Mouse (Mus musculus): Measurements from ENCODE around the gene Ppig.

Ppig gene

DNA sequence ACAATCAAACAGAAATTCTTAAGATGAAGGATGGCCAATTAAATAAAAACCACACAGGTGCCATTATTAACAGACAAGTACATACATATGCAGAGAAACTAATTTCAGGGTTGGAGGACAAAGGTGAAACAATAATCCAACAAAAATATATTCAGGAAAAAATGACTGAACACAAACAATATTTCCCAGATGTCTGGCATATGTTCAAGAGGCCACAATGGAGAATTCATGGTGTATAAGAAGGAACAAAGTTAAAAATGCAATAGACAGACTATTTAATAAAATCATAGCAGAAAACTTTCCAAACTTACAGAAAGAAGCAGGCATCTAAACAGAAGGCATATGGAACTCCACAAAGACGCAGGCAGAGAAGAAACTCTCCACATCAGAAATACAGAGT, 42.4 kb downstream of the Ppig start:
- DNase-seq: no peak

GRCm38 (mm10) chr2:69773331-69773730, 51.0 kb downstream of the Ppig start:
- no peak for DNase-seq

- no peak for DNase-seq
These were observed 55.9 kb downstream of the Ppig start for GRCm38 (mm10) chr2:69777985-69778835.

GRCm38 (mm10) chr2:69778836-69779177, 56.5 kb downstream of the Ppig start:
- peak in 1 of 2 experiments; percentile 16 for DNase-seq

DNA sequence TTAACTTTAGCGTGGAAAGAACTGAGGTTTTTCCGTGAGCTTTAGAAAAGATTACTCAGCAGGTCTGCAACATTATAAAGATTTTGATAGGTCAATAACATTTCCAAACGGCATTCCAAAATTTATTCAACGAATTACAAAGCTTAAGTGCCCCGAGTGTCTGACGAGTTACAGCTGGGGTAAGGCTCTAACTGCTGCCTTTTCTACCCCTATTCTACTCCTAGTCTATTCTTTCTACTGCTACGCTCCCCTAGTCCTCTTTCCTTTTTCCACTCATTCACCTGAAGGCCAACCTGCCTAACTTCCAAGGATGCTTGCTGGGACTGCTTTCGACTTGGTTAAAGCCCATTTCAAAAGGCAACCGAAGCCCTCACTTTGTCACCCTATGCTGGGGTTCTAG, 66.6 kb downstream of the Ppig start:
- DNase-seq: no peak

- peak; percentile 99 for DNase-seq
These were observed 67.2 kb downstream of the Ppig start, which contains the start of the genes Ccdc173 and Phospho2 for GRCm38 (mm10) chr2:69789429-69790069. Gene Ccdc173, minus strand, starts transcription at chr2:69789575. Gene Phospho2, plus strand, starts transcription at chr2:69789623.

- DNase-seq: peak; percentile 82 to 90
These were observed 67.9 kb downstream of the Ppig start for GRCm38 (mm10) chr2:69790285-69790684.

GRCm38 (mm10) chr2:69790722-69791121, 68.4 kb downstream of the Ppig start:
- DNase-seq: no peak

DNA sequence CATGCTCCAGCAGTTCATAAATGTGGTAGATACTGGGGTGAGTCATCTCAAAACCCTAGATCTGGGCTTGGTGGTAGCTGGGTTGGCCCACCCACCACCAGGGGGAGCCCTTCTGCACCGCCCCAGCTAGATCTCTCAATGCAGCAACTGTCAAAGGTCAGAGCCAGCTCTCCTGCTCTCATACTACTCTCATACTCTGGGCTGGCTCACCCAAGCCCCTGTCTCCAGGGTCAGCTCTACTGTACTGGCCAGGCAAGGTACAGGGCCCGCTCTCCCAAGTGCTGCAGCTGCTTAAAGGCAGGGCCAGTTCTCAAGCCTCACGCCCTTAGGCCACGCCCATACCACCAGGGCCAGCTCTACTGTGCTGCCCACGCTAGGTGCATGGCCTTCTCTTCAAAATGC, 80.6 kb downstream of the Ppig start:
- peak; percentile 76 to 84 for DNase-seq
